Mouse (Mus musculus) heart, embryonic 11.5 days (tissue): Measurements from ENCODE around the gene Sdr42e1. TPM values are rescaled to one million over a fixed set of nuclear protein-coding genes. Genes with fewer than 3 reads are reported as not detected.

Experiments used
- ATAC-seq: fragments of 200-750 bp; cut with Nextera tagmentation; replicated peaks from 2 replicates; pipeline ENCODE4 v1.8.0; 2017; ENCODE audit warnings: moderate library complexity; ENCODE audit not compliant: insufficient number of reproducible peaks, low FRiP score, low TSS enrichment
- H3K27ac ChIP-seq: fragments of 300-500 bp; sonication (generic); 2 replicates; pipeline ENCODE4 v1.5.1; 2014; ENCODE audit warnings: mild to moderate bottlenecking, low read depth, low read length
- H3K27me3 ChIP-seq: fragments of 300-500 bp; sonication (generic); 2 replicates; pipeline ENCODE4 v1.6.1; 2014; ENCODE audit warnings: mild to moderate bottlenecking, low read length, mixed read lengths; ENCODE audit not compliant: control insufficient read depth, insufficient read depth
- H3K36me3 ChIP-seq: fragments of 300-500 bp; sonication (generic); 2 replicates; pipeline ENCODE4 v1.6.1; 2014; ENCODE audit warnings: mild to moderate bottlenecking, low read length, moderate library complexity, mixed read lengths; ENCODE audit not compliant: control insufficient read depth, insufficient read depth
- H3K4me1 ChIP-seq: fragments of 300-500 bp; sonication (generic); 2 replicates; pipeline ENCODE4 v1.6.1; 2014; ENCODE audit warnings: low read length; ENCODE audit not compliant: control insufficient read depth, insufficient read depth
- H3K4me2 ChIP-seq: fragments of 300-500 bp; sonication (generic); 2 replicates; pipeline ENCODE4 v1.6.1; 2014; ENCODE audit warnings: mild to moderate bottlenecking, moderate library complexity
- H3K4me3 ChIP-seq: fragments of 300-500 bp; sonication (generic); 2 replicates; pipeline ENCODE4 v1.5.1; 2014; ENCODE audit warnings: low read depth, low read length
- H3K9ac ChIP-seq: fragments of 300-500 bp; sonication (generic); 2 replicates; pipeline ENCODE4 v1.6.1; 2014; ENCODE audit warnings: mild to moderate bottlenecking, low read depth, low read length, moderate library complexity
- H3K9me3 ChIP-seq: fragments of 300-500 bp; sonication (generic); replicated peaks from 2 replicates; pipeline ENCODE4 v1.6.1; 2016; ENCODE audit warnings: low read length; ENCODE audit not compliant: control insufficient read depth
- WGBS: fragments of 180-500 bp; shearing (Covaris S2); extraction: QIAGEN DNeasy Blood & Tissue Kit; methylation state at CpG from one replicate; pipeline ENCODE4 v1.1.7; 2014; ENCODE audit not compliant: insufficient replicate concordance; 5-methylcytosine and 5-hydroxymethylcytosine counted together
- polyA plus RNA-seq: library from polyadenylated mRNA; unstranded; fragments of >200 nt; fragmentation: Nextera tagmentation; extraction: Ambion mirVana; gene quantifications from 2 replicates; pipeline ENCODE4 v1.2.1, GENCODE M21; 2014

Sdr42e1 gene
- polyA plus RNA-seq = 0.37 and 0.45 TPM in 2 replicates

- H3K4me1 ChIP-seq = no peaks in the 10 kb centered on the region
- peak within 1 kb of the TSS; percentile 66 for H3K4me2 ChIP-seq
- WGBS = 15% methylated on average over 17 of the region's 17 CpGs
- H3K9ac ChIP-seq = peak within 1 kb of the TSS; percentile 34
- no peaks in the 10 kb centered on the region for H3K36me3 ChIP-seq
- H3K27ac ChIP-seq = no peak within 1 kb of the TSS
- peak within 1 kb of the TSS; percentile 48 for H3K4me3 ChIP-seq
- H3K27me3 ChIP-seq = 0 out of 2 replicates have a peak, but pooled peaks cover 3% of the 10 kb centered on the region
- no peak for ATAC-seq
- no peaks in the 10 kb centered on the region for H3K9me3 ChIP-seq
Measured at GRCm38 (mm10) chr8:117673430-117673830, at the start of gene Sdr42e1. TSS of gene Sdr42e1 (minus strand) at chr8:117673689.

- 70% methylated on average over 14 of the region's 14 CpGs for WGBS
- Histone ChIP-seq H3K36me3 (no peaks in the 10 kb centered on the region), H3K4me1 (no peaks in the 10 kb centered on the region), H3K9ac (no peak overlapping the region), H3K27ac (no peak overlapping the region), H3K4me3 (no peak overlapping the region), H3K9me3 (no peaks in the 10 kb centered on the region), H3K4me2 (no peak overlapping the region), H3K27me3 (no peaks in the 10 kb centered on the region)
- no peak for ATAC-seq
Measured at GRCm38 (mm10) chr8:117718152-117718860, 44.8 kb upstream of the Sdr42e1 start.

GRCm38 (mm10) chr8:117715896-117716295 lies 42.4 kb upstream of the Sdr42e1 start:
- Histone ChIP-seq H3K9me3 (no peaks in the 10 kb centered on the region), H3K4me3 (no peak overlapping the region), H3K9ac (no peak overlapping the region), H3K27me3 (no peaks in the 10 kb centered on the region), H3K4me1 (no peaks in the 10 kb centered on the region), H3K4me2 (no peak overlapping the region), H3K36me3 (no peaks in the 10 kb centered on the region), H3K27ac (no peak overlapping the region)
- ATAC-seq = no peak
- 69% methylated on average over 5 of the region's 5 CpGs for WGBS

GRCm38 (mm10) chr8:117714604-117715003 lies 41.1 kb upstream of the Sdr42e1 start:
- Histone ChIP-seq H3K9ac (no peak overlapping the region), H3K9me3 (no peaks in the 10 kb centered on the region), H3K4me3 (no peak overlapping the region), H3K4me2 (no peak overlapping the region), H3K27me3 (no peaks in the 10 kb centered on the region), H3K27ac (no peak overlapping the region), H3K36me3 (no peaks in the 10 kb centered on the region), H3K4me1 (no peaks in the 10 kb centered on the region)
- no peak for ATAC-seq
- 71% methylated on average over 5 of the region's 5 CpGs for WGBS

GRCm38 (mm10) chr8:117712226-117712625 lies 38.7 kb upstream of the Sdr42e1 start:
- WGBS = 49% methylated on average over 5 of the region's 5 CpGs
- Histone ChIP-seq H3K9me3 (no peaks in the 10 kb centered on the region), H3K4me1 (no peaks in the 10 kb centered on the region), H3K9ac (no peak overlapping the region), H3K27me3 (no peaks in the 10 kb centered on the region), H3K4me2 (no peak overlapping the region), H3K27ac (no peak overlapping the region), H3K4me3 (no peak overlapping the region), H3K36me3 (no peaks in the 10 kb centered on the region)
- ATAC-seq = no peak

- WGBS = 60% methylated on average over 4 of the region's 4 CpGs
- H3K4me1 ChIP-seq = no peaks in the 10 kb centered on the region
- ATAC-seq = no peak
- H3K9me3 ChIP-seq = no peaks in the 10 kb centered on the region
- no peak overlapping the region for H3K4me3 ChIP-seq
- no peak overlapping the region for H3K9ac ChIP-seq
- H3K36me3 ChIP-seq = no peaks in the 10 kb centered on the region
- H3K27ac ChIP-seq = no peak overlapping the region
- H3K4me2 ChIP-seq = no peak overlapping the region
- no peaks in the 10 kb centered on the region for H3K27me3 ChIP-seq
Measured at GRCm38 (mm10) chr8:117706141-117706540, 32.7 kb upstream of the Sdr42e1 start.

GRCm38 (mm10) chr8:117702701-117703100 lies 29.2 kb upstream of the Sdr42e1 start:
- no peak overlapping the region for H3K4me2 ChIP-seq
- H3K4me3 ChIP-seq = no peak overlapping the region
- H3K27ac ChIP-seq = no peak overlapping the region
- H3K27me3 ChIP-seq = no peaks in the 10 kb centered on the region
- no peaks in the 10 kb centered on the region for H3K36me3 ChIP-seq
- H3K9me3 ChIP-seq = no peaks in the 10 kb centered on the region
- ATAC-seq = no peak
- 76% methylated on average over 10 of the region's 10 CpGs for WGBS
- H3K4me1 ChIP-seq = no peaks in the 10 kb centered on the region
- no peak overlapping the region for H3K9ac ChIP-seq

GRCm38 (mm10) chr8:117701859-117702258 lies 28.4 kb upstream of the Sdr42e1 start, which contains the start of gene Hsd17b2:
TSS of gene Hsd17b2 (plus strand) at chr8:117701904.
- no peak within 1 kb of the TSS for H3K27ac ChIP-seq
- ATAC-seq = no peak
- no peaks in the 10 kb centered on the region for H3K36me3 ChIP-seq
- no peak within 1 kb of the TSS for H3K9ac ChIP-seq
- no peaks in the 10 kb centered on the region for H3K4me1 ChIP-seq
- no peak within 1 kb of the TSS for H3K4me3 ChIP-seq
- no peaks in the 10 kb centered on the region for H3K9me3 ChIP-seq
- WGBS = 48% methylated on average over 13 of the region's 13 CpGs
- H3K4me2 ChIP-seq = no peak within 1 kb of the TSS
- no peaks in the 10 kb centered on the region for H3K27me3 ChIP-seq

- Histone ChIP-seq H3K4me1 (no peaks in the 10 kb centered on the region), H3K27ac (no peak overlapping the region), H3K36me3 (no peaks in the 10 kb centered on the region), H3K27me3 (no peaks in the 10 kb centered on the region), H3K9me3 (no peaks in the 10 kb centered on the region), H3K9ac (no peak overlapping the region), H3K4me2 (no peak overlapping the region), H3K4me3 (no peak overlapping the region)
- 87% methylated on average over 8 of the region's 8 CpGs for whole genome bisulfite sequencing
- no peak for ATAC-seq
Measured at GRCm38 (mm10) chr8:117701246-117701645, 27.8 kb upstream of the Sdr42e1 start.
